Mouse (Mus musculus): Measurements from ENCODE around the gene Ajuba. TPM values are rescaled to one million over a fixed set of nuclear protein-coding genes. Genes with fewer than 3 reads are reported as not detected.

Ajuba gene
- polyA plus RNA-seq, 1 experiment, result 0.12 TPM

- TF ChIP-seq GATA1 (IDR thresholded peaks at IDR 0.05; ENCODE audit: low read length), result no peak
Measured at GRCm38 (mm10) chr14:54601601-54602000, 24.2 kb upstream of the Ajuba start.

GRCm38 (mm10) chr14:54597084-54597483, 19.7 kb upstream of the Ajuba start:
- TF ChIP-seq GATA1 (IDR thresholded peaks at IDR 0.05; ENCODE audit: low read length), result no peak

- TF ChIP-seq GATA1 (IDR thresholded peaks at IDR 0.05; ENCODE audit: low read length), result no peak
Measured at GRCm38 (mm10) chr14:54594631-54595414, 17.5 kb upstream of the Ajuba start.

- TF ChIP-seq GATA1 (IDR thresholded peaks at IDR 0.05; ENCODE audit: low read length), result no peak
Measured at GRCm38 (mm10) chr14:54594055-54594454, 16.7 kb upstream of the Ajuba start.

- TF ChIP-seq GATA1 (IDR thresholded peaks at IDR 0.05; ENCODE audit: low read length), result no peak
Measured at GRCm38 (mm10) chr14:54592319-54592934, 15.1 kb upstream of the Ajuba start.

- no peak for TF ChIP-seq GATA1 (IDR thresholded peaks at IDR 0.05; ENCODE audit: low read length)
Measured at GRCm38 (mm10) chr14:54591056-54591455, 13.7 kb upstream of the Ajuba start.

- no peak for TF ChIP-seq GATA1 (IDR thresholded peaks at IDR 0.05; ENCODE audit: low read length)
Measured at GRCm38 (mm10) chr14:54583681-54584338, 6.5 kb upstream of the Ajuba start.

GRCm38 (mm10) chr14:54582536-54582935, 5.2 kb upstream of the Ajuba start:
- TF ChIP-seq GATA1 (IDR thresholded peaks at IDR 0.05; ENCODE audit: low read length), result no peak

- TF ChIP-seq GATA1 (IDR thresholded peaks at IDR 0.05; ENCODE audit: low read length), result no peak
Measured at GRCm38 (mm10) chr14:54579638-54580037, 2.3 kb upstream of the Ajuba start.

GRCm38 (mm10) chr14:54578063-54578462, 705 bp upstream of the Ajuba start:
- no peak for TF ChIP-seq GATA1 (IDR thresholded peaks at IDR 0.05; ENCODE audit: low read length)

GRCm38 (mm10) chr14:54576241-54577088, 893 bp downstream of the Ajuba start:
- TF ChIP-seq GATA1 (IDR thresholded peaks at IDR 0.05; ENCODE audit: low read length), result no peak

- TF ChIP-seq GATA1 (IDR thresholded peaks at IDR 0.05; ENCODE audit: low read length), result no peak
Measured at GRCm38 (mm10) chr14:54575631-54576030, 1.7 kb downstream of the Ajuba start.

GRCm38 (mm10) chr14:54575031-54575430, 2.3 kb downstream of the Ajuba start:
- no peak for TF ChIP-seq GATA1 (IDR thresholded peaks at IDR 0.05; ENCODE audit: low read length)

GRCm38 (mm10) chr14:54574253-54574652, 3.1 kb downstream of the Ajuba start:
- no peak for TF ChIP-seq GATA1 (IDR thresholded peaks at IDR 0.05; ENCODE audit: low read length)
